Mouse (Mus musculus): ENCODE measurements around the gene Olfr391-ps.

Gene Olfr391-ps

DNA sequence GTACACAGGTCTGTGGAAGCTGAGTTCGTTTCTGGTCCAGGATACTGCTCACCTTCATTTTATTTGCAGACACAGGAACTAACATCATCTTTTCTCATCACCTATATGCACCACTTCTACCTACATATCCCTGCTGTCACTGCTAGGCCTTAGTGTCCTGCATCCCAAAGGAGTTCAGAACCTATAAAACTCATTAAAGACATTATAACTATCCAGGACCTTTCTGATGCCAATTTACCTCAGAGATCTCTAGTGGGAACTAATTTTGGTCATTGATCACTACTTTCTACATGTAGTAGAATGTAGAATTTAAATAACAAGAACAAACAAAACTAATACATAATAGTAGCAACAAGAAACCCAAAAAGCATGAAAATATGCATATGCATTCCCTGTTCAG, at the start of gene Olfr391-ps:
TSS of gene Olfr391-ps (minus strand) at position 101 of the 400 bp plus-strand sequence.
- no peak for DNase-seq (ENCODE audit: low spot score in 2 of 2)

DNA sequence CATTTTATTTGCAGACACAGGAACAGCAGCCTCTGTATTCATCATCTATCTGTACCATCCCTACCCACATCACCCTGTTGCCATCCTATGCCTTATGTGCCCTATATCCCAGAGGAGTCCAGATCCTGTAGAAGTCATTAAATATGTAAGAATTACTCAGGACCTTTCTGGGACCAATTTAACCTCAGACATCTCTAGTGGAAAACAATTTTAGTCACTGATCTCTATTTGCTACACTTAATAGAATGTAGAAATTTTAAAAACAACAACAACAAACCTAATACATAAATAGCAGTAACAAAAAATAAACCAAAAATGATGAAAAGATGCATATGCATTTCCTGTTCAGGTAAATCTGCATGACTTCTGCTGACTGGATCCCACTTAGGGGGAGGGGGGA, 48.5 kb upstream of the Olfr391-ps start, which contains the start of gene Olfr393:
TSS of gene Olfr393 (minus strand) at position 101 of the 400 bp plus-strand sequence.
- no peak for DNase-seq (ENCODE audit: low spot score in 2 of 2)

DNA sequence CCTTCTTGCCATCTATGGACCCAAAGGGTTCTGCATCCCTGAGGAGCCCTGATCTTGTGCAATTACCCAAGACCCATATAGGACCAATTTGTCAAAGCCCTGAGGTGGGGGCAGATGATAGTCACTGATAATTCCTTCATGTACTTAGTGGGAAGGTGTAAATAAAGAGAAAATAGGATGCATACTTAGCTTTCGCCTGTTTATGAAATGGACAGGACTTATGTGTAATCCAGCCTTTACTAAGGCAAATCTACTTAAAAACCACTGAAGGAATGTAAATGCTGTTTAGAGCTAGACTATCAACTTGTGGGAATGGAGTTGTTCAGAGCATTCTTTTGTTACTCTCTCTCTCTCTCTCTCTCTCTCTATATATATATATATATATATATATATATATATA, 14.1 kb upstream of the Olfr391-ps start, which contains the start of gene Olfr392:
TSS of gene Olfr392 (minus strand) at position 101 of the 400 bp plus-strand sequence.
- no peak for DNase-seq (ENCODE audit: low spot score in 2 of 2)

DNA sequence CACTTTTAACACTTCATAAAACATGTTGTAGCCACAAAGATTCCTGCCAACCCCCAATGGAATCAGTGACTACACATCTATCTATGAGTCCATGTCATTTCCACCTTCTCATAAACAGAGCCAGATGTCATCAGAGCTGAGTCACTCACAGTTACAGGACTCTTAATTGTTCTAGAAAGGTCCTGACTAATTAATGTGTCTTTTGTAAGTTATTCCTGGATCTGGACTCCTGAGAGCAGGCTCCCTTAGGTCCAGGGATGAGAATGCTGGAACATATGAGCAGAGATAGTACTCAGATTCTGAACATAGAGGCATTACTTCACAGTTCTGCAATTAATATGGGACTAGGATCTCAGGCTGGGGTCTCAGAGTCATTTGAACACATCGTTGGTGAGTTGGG, 20.2 kb downstream of the Olfr391-ps start, which contains the start of gene Olfr390:
TSS of gene Olfr390 (plus strand) at position 301 of the 400 bp plus-strand sequence.
- DNase-seq (ENCODE audit: low spot score in 2 of 2): no peak

DNA sequence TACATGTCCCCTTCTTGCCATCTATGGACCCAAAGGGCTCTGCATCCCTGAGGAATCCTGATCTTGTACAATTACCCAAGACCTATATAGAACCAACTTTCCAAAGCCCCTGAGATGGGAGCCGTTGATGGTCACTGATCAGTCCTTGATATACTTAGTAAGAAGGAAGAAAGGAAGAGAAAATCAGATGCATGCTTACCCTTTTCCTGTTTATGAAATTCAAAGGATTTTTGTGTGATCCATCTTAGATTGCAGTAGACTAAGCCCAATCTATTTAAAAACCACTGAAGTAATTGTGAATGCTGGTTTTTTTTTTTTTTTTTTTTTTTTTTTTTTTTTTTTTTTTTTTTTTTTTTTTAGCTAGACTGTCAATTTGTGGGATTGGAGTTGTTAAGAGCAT, 22.2 kb downstream of the Olfr391-ps start, which contains the start of gene Olfr389:
TSS of gene Olfr389 (minus strand) at position 101 of the 400 bp plus-strand sequence.
- DNase-seq (ENCODE audit: low spot score in 2 of 2): no peak

DNA sequence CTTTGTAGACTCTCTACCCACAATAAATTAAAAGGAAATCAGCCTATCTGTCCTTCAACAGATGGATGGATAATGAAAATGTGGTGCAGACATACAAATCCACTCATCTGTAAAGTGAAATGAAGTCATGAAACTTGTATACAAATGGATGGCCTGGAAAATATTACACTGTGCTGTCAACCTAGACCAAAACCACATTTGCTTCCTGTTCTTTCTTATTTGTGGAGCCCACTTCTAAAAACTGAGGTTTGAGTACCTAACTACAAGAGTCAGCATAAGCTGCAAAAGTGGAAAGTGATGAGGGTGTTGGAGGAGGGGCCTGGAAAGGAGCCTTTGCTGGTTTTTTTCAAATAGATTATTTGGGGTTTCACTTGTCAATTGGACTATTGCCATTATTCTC, 43.7 kb downstream of the Olfr391-ps start:
- DNase-seq (ENCODE audit: low spot score in 2 of 2): no peak
